Mouse (Mus musculus) intestine, postnatal 0 days (tissue): ENCODE measurements around the gene Jsrp1. TPM values are rescaled to one million over a fixed set of nuclear protein-coding genes. Genes with fewer than 3 reads are reported as not detected.

Experiments
- ATAC-seq: fragments of 200-750 bp; cut with Nextera tagmentation; 2 replicates; pipeline ENCODE4 v1.8.0; 2017; ENCODE audit warnings: mild to moderate bottlenecking, moderate TSS enrichment, moderate library complexity
- H3K27ac ChIP-seq: fragments of 300-500 bp; sonication (generic); 2 replicates; pipeline ENCODE4 v1.5.1; 2014; ENCODE audit warnings: mild to moderate bottlenecking, low read depth, low read length, moderate library complexity
- H3K27me3 ChIP-seq: fragments of 300-500 bp; sonication (generic); replicated peaks from 2 replicates; pipeline ENCODE4 v1.6.1; 2014; ENCODE audit warnings: low read length, mixed read lengths; ENCODE audit not compliant: control insufficient read depth, insufficient read depth
- H3K36me3 ChIP-seq: fragments of 300-500 bp; sonication (generic); 2 replicates; pipeline ENCODE4 v1.6.1; 2014; ENCODE audit warnings: mild to moderate bottlenecking, moderate library complexity; ENCODE audit not compliant: control insufficient read depth, insufficient read depth
- H3K4me1 ChIP-seq: fragments of 300-500 bp; sonication (generic); replicated peaks from 2 replicates; pipeline ENCODE4 v1.6.1; 2014; ENCODE audit warnings: antibody characterized with exemption, low read length, mixed read lengths; ENCODE audit not compliant: control insufficient read depth, insufficient read depth
- H3K4me2 ChIP-seq: fragments of 300-500 bp; sonication (generic); replicated peaks from 2 replicates; pipeline ENCODE4 v1.6.1; 2014; ENCODE audit warnings: low read depth, mild to moderate bottlenecking, moderate library complexity
- H3K4me3 ChIP-seq: fragments of 300-500 bp; sonication (generic); 2 replicates; pipeline ENCODE4 v1.5.1; 2014; ENCODE audit warnings: low read depth, low read length
- H3K9ac ChIP-seq: fragments of 300-500 bp; sonication (generic); 2 replicates; pipeline ENCODE4 v1.6.1; 2014; ENCODE audit warnings: mild to moderate bottlenecking, low read depth, low read length
- H3K9me3 ChIP-seq: fragments of 300-500 bp; sonication (generic); 2 replicates; pipeline ENCODE4 v1.6.1; 2016; ENCODE audit warnings: mixed run types; ENCODE audit not compliant: control insufficient read depth
- CTCF ChIP-seq: sonication (generic); IDR thresholded peaks from 2 replicates; pipeline ENCODE4 v1.5.1; 2016; ENCODE audit warnings: low read depth, mild to moderate bottlenecking, control low read depth, antibody characterized with exemption, moderate library complexity
- WGBS: fragments of 180-500 bp; shearing (Covaris S2); extraction: QIAGEN DNeasy Blood & Tissue Kit; methylation state at CpG from one replicate; pipeline ENCODE4 v1.1.7; 2014; 5-methylcytosine and 5-hydroxymethylcytosine counted together
- polyA plus RNA-seq: library from polyadenylated mRNA; unstranded; fragments of >200 nt; fragmentation: Nextera tagmentation; extraction: Ambion mirVana; gene quantifications from 2 replicates; pipeline ENCODE4 v1.2.1, GENCODE M21; 2015

The Jsrp1 gene
- polyA plus RNA-seq, 1 experiment from 2014 or later: 0.35 TPM

DNA sequence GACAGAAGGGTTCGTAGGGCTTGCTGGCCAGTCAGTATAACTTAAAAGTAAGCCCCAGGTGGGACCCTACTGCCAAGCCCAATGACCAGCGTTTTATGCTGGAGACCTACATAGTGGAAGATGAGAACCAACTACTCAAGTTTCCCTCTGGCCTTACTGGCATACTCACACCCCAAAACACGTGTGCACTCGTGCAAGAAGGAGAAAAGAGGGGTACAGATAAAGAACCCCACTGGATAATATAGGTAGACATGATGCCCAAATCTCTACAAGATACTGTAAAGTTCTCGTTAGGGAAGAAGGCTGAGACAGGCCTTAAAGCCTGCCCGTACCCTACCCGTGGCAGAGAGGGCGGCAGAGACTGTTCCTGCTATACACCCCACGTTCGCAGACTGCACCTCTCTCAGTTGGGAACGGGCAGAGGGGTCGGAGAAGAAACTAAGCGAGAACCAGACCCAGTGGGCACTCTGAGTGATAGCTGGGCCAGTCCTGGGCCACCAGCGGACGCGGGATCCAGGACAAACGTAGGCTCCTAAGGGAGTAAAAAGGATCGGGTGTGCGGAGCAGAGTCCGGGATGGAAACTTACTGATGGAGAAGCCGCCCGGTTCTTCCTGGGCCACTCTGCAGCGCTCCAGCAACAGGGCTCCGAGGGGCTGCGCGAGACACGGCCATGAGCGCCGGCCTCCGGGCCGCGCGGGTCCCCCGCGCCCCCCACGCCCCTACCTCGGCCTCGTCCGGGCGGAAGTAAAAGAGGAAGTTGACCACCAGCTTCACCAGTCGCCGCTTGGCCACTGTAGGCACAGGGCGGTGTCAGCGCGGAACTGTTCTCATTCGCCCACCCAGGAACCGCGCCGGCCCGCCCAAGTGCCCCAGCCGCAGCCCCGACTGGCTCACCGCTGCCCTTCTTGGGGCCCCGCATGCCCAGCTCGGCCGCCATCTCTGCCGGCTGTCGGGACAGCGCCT lies 15.8 kb downstream of the Jsrp1 start:
- TF ChIP-seq CTCF: no peak
- 3% methylated on average over 52 of the region's 59 CpGs for WGBS
- Histone ChIP-seq H3K9me3 (no peaks in the 10 kb centered on the region), H3K4me1 (no peaks in the 10 kb centered on the region), H3K36me3 (peaks cover 45% of the 10 kb centered on the region), H3K27ac (peak overlapping the region; percentile 99), H3K4me3 (peak overlapping the region; percentile 81), H3K4me2 (peak overlapping the region; percentile 90), H3K27me3 (no peaks in the 10 kb centered on the region), H3K9ac (peak overlapping the region; percentile 97)
- ATAC-seq: no peak; the same call in 1 of the 2 replicates

DNA sequence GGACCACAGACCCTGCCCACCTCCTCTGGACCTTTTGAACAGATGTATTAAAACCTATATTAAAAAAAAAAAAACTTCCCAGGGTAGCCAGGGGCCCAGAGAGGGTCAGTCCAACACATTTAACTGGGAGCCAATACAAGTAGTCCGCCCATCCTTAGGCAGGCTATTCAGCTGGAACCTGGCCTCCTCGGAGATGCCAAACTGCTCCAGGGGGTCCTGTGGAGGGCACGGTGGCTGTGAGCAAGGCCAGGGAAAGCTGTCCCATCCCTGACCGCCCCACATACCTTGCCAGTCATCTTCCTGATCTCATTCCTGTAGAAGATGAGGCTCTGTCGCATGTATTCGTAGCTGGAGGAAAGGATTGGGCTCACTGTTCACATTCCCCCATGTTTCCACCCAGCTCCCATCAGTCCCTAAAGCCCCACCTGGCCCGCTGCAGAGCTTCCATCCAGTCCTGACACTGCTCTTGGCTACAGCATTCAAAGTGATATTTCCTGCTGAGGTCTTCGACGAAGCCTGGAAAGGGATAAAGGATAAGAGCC lies 16.9 kb downstream of the Jsrp1 start:
- no peaks in the 10 kb centered on the region for H3K27me3 ChIP-seq
- TF ChIP-seq CTCF: no peak

DNA sequence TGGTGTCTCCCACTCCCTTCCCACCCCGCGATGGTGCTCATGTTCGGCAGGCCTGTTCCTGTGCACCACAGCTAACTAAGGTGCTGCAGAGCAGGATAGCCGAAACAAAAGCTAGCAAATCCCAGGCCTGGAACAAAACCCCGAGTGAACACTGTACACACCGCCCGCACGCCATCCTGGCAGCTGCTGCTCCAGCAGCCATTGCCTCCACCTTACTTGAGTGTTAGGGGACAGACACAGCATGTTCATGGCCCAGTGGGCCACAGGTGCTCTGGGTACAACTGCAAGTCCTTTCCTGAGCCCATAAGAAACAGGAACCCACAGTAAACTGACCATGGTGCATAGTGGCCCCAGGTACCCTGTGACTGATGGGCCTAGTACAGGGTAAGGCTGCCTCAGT lies 18.5 kb downstream of the Jsrp1 start:
- no peak overlapping the region for H3K4me3 ChIP-seq
- no peaks in the 10 kb centered on the region for H3K4me1 ChIP-seq
- no peaks in the 10 kb centered on the region for H3K9me3 ChIP-seq
- ATAC-seq: no peak
- H3K36me3 ChIP-seq: peaks cover 55% of the 10 kb centered on the region
- no peak overlapping the region for H3K9ac ChIP-seq
- TF ChIP-seq CTCF: no peak
- H3K27ac ChIP-seq: no peak overlapping the region
- no peak overlapping the region for H3K4me2 ChIP-seq
- WGBS: 86% methylated on average over 8 of the region's 8 CpGs
- H3K27me3 ChIP-seq: no peaks in the 10 kb centered on the region

More for the DNA sequence above, 16.9 kb downstream of the Jsrp1 start:
- H3K4me3 ChIP-seq: no peak overlapping the region
- peaks cover 45% of the 10 kb centered on the region for H3K36me3 ChIP-seq
- H3K4me2 ChIP-seq: no peak overlapping the region
- no peak for ATAC-seq
- H3K4me1 ChIP-seq: no peaks in the 10 kb centered on the region
- WGBS: 86% methylated on average over 9 of the region's 9 CpGs
- 0 out of 2 replicates have a peak overlapping the region, but pooled peaks have one; percentile 97 for H3K9ac ChIP-seq
- H3K9me3 ChIP-seq: no peaks in the 10 kb centered on the region
- no peak overlapping the region for H3K27ac ChIP-seq

GRCm38 (mm10) chr10:80793803-80794202 lies 19.5 kb downstream of the Jsrp1 start:
- Histone ChIP-seq H3K27me3 (no peaks in the 10 kb centered on the region), H3K27ac (peak overlapping the region; percentile 41; the same call in 1 of the 2 replicates), H3K9me3 (no peaks in the 10 kb centered on the region), H3K9ac (no peak overlapping the region), H3K4me3 (no peak overlapping the region), H3K4me2 (no peak overlapping the region), H3K4me1 (no peaks in the 10 kb centered on the region), H3K36me3 (peaks cover 64% of the 10 kb centered on the region)
- no peak for ATAC-seq
- 72% methylated on average over 4 of the region's 4 CpGs for WGBS
- no peak for TF ChIP-seq CTCF

GRCm38 (mm10) chr10:80793033-80793784 lies 20.1 kb downstream of the Jsrp1 start:
- no peak for ATAC-seq
- 87% methylated on average over 13 of the region's 13 CpGs for WGBS
- peaks cover 70% of the 10 kb centered on the region for H3K36me3 ChIP-seq

More at GRCm38 (mm10) chr10:80793033-80793784, 20.1 kb downstream of the Jsrp1 start:
- Histone ChIP-seq H3K9me3 (no peaks in the 10 kb centered on the region), H3K27me3 (no peaks in the 10 kb centered on the region), H3K27ac (no peak overlapping the region), H3K9ac (no peak overlapping the region), H3K4me1 (no peaks in the 10 kb centered on the region), H3K4me2 (no peak overlapping the region), H3K4me3 (no peak overlapping the region)
- TF ChIP-seq CTCF: no peak
